Mouse (Mus musculus) intestine, embryonic 14.5 days (tissue): Measurements from ENCODE around the gene Epha1. TPM values are rescaled to one million over a fixed set of nuclear protein-coding genes. Genes with fewer than 3 reads are reported as not detected.

Experiments used
- ATAC-seq: fragments of 200-750 bp; cut with Nextera tagmentation; replicated peaks from 2 replicates; pipeline ENCODE4 v1.8.0; 2017; ENCODE audit warnings: low read depth, moderate number of reproducible peaks, moderate TSS enrichment, moderate library complexity; ENCODE audit not compliant: low FRiP score, low TSS enrichment
- DNase-seq: peaks from one replicate; pipeline ENCODE4 v3.0.0-alpha.2; 2018; ENCODE audit warnings: low spot score
- H3K27ac ChIP-seq: fragments of 300-500 bp; sonication (generic); 2 replicates; pipeline ENCODE4 v1.5.1; 2014; ENCODE audit warnings: low read depth, mild to moderate bottlenecking, control low read depth
- H3K27me3 ChIP-seq: fragments of 300-500 bp; sonication (generic); replicated peaks from 2 replicates; pipeline ENCODE4 v1.6.1; 2014; ENCODE audit warnings: low read length, control low read depth; ENCODE audit not compliant: control insufficient read depth, insufficient read depth
- H3K36me3 ChIP-seq: fragments of 300-500 bp; sonication (generic); 2 replicates; pipeline ENCODE4 v1.6.1; 2014; ENCODE audit warnings: low read length, control low read depth; ENCODE audit not compliant: control insufficient read depth, insufficient read depth
- H3K4me1 ChIP-seq: fragments of 300-500 bp; sonication (generic); replicated peaks from 2 replicates; pipeline ENCODE4 v1.6.1; 2014; ENCODE audit warnings: low read length, control low read depth, mixed read lengths; ENCODE audit not compliant: control insufficient read depth, insufficient read depth
- H3K4me2 ChIP-seq: fragments of 300-500 bp; sonication (generic); 2 replicates; pipeline ENCODE4 v1.6.1; 2014; ENCODE audit warnings: low read length
- H3K4me3 ChIP-seq: fragments of 300-500 bp; sonication (generic); 2 replicates; pipeline ENCODE4 v1.5.1; 2014; ENCODE audit warnings: low read depth, low read length, control low read depth, mixed read lengths
- H3K9ac ChIP-seq: fragments of 300-500 bp; sonication (generic); 2 replicates; pipeline ENCODE4 v1.6.1; 2014; ENCODE audit warnings: mild to moderate bottlenecking, low read length
- H3K9me3 ChIP-seq: fragments of 300-500 bp; sonication (generic); 2 replicates; pipeline ENCODE4 v1.6.1; 2016; ENCODE audit warnings: low read length, control low read depth; ENCODE audit not compliant: control insufficient read depth
- WGBS: fragments of 180-500 bp; shearing (Covaris S2); extraction: QIAGEN DNeasy Blood & Tissue Kit; methylation state at CpG from one replicate; pipeline ENCODE4 v1.1.7; 2014; 5-methylcytosine and 5-hydroxymethylcytosine counted together
- polyA plus RNA-seq: library from polyadenylated mRNA; unstranded; fragments of >200 nt; fragmentation: Nextera tagmentation; extraction: Ambion mirVana; gene quantifications from 2 replicates; pipeline ENCODE4 v1.2.1, GENCODE M21; 2014

Epha1 gene
- polyA plus RNA-seq, 1 experiment from 2014 or later: 2.5 TPM

DNA sequence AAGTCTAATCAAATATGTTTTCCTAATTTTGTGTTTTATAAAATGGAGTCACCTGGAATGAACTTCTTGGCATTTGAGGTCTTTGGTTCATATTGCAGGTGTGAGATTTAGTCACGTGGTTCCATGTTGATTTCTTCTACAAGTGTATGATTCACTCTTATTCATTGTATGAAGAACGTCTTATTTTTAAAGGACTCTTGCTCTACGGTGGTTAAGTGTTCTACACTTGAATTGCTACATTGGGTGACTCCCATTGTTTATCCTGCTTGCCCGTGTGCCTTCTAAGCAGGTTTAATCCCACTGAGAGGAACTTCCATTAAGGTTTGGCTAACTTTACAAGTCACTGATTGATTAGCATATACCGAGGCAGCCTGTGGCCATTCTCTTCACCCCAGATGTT lies 4.2 kb upstream of the Epha1 start:
- 73% methylated on average over 5 of the region's 5 CpGs for WGBS
- H3K9me3 ChIP-seq: no peaks in the 10 kb centered on the region
- DNase-seq: no peak
- H3K4me1 ChIP-seq: peaks cover 13% of the 10 kb centered on the region
- no peak overlapping the region for H3K9ac ChIP-seq
- no peaks in the 10 kb centered on the region for H3K36me3 ChIP-seq
- H3K4me2 ChIP-seq: no peak overlapping the region
- ATAC-seq: no peak
- no peaks in the 10 kb centered on the region for H3K27me3 ChIP-seq
- H3K27ac ChIP-seq: no peak overlapping the region
- H3K4me3 ChIP-seq: no peak overlapping the region

DNA sequence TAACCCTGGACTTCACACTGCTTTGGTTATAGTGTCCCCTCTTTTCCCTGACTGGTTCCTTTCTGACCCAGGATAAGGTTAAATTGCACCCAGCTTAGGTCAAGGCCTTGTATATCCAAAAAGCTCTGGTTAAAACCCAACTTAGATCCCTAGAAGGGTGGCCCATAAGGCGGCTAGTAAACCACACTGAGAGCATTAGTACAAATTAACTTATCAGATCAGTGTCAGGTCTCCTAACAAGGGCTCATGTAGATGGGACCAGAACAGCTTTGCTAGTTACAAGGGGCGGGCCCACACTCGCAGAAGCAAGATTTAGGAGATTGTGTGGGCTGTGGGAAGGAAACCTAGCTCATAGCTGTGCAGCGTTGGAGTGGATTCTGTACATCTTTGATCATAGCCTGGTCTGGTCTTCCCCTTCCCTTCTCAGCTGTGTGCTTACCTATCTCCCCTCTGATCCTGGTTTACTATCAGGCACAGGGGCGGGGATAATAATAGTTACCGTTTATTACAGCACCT lies 3.5 kb upstream of the Epha1 start:
- ATAC-seq: no peak
- H3K4me1 ChIP-seq: peaks cover 10% of the 10 kb centered on the region
- H3K27ac ChIP-seq: no peak overlapping the region
- no peaks in the 10 kb centered on the region for H3K9me3 ChIP-seq
- H3K4me2 ChIP-seq: no peak overlapping the region
- no peak overlapping the region for H3K4me3 ChIP-seq
- DNase-seq: no peak
- no peaks in the 10 kb centered on the region for H3K27me3 ChIP-seq
- H3K9ac ChIP-seq: no peak overlapping the region
- 80% methylated on average over 6 of the region's 6 CpGs for WGBS
- H3K36me3 ChIP-seq: no peaks in the 10 kb centered on the region

DNA sequence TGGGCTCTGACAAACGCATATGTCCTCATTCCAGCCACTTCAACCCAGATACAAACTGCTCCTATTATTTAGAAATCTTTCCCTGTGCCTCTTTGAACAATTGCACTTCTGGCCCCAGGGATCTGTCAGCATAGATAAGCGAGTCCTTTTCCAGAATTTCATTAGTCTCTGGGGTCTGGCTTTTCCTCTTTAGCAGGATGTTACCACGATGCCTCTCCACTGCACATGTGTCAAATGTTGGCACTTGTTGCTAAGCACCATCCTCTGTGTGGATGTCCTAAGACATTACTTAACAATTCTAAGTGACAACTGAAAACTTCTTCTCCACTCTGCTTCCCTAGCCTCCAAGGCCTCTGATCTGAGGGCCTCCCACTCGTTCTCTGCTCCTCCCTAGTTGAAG lies 2.9 kb upstream of the Epha1 start:
- Histone ChIP-seq H3K27ac (no peak overlapping the region), H3K4me3 (no peak overlapping the region), H3K9ac (no peak overlapping the region), H3K4me2 (no peak overlapping the region), H3K27me3 (no peaks in the 10 kb centered on the region), H3K36me3 (no peaks in the 10 kb centered on the region), H3K4me1 (peaks cover 12% of the 10 kb centered on the region; the same call in 1 of the 2 replicates), H3K9me3 (no peaks in the 10 kb centered on the region)
- WGBS: 26% methylated on average over 4 of the region's 4 CpGs
- DNase-seq (no peak), ATAC-seq (no peak)

DNA sequence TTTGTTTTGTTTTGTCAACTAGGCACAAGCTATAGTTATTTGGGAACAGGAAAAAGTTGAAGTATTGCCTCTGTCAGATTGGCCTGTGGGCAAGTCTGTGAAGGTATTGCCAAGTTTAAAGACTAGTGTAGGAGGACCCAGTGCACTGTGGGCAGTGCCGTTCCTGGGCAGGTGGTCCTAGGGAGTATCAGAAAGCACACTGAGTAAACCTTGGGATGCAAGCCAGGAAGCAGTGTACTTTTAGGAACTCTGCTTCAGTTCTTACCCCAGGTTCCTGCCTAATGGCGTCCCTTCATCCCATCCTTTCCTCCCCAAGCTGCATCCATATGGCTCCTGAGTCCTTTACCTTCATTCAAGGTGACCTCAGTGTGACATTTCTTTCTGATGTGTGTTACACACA lies 2.1 kb upstream of the Epha1 start:
- Histone ChIP-seq H3K27me3 (no peaks in the 10 kb centered on the region), H3K36me3 (no peaks in the 10 kb centered on the region), H3K27ac (no peak overlapping the region), H3K4me2 (no peak overlapping the region), H3K9me3 (no peaks in the 10 kb centered on the region), H3K9ac (no peak overlapping the region), H3K4me3 (no peak overlapping the region), H3K4me1 (peaks cover 12% of the 10 kb centered on the region; the same call in 1 of the 2 replicates)
- DNase-seq (no peak), ATAC-seq (no peak)
- WGBS: 90% methylated on average over 2 of the region's 2 CpGs

DNA sequence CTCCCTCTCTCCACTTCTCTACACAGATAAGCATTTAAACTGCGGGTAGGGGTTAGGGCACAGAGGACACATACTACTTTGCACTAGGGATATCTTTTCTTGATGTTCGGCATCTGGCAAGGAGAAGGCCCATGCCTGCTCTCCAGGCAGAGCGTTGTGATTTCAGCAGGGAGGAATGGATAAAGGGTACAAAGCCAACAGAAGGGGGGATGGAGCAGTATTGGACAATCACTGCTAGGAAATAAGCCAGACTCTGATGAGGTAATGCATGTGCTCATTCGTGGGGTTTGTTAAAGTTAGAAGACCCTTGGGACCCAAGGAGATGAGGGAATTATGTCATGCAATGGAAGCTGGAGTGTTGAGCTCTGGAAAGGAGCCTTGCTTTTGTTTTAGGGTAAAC lies 1.6 kb upstream of the Epha1 start:
- Histone ChIP-seq H3K9me3 (no peaks in the 10 kb centered on the region), H3K4me1 (peaks cover 12% of the 10 kb centered on the region; the same call in 1 of the 2 replicates), H3K27me3 (no peaks in the 10 kb centered on the region), H3K36me3 (no peaks in the 10 kb centered on the region), H3K4me2 (no peak overlapping the region), H3K27ac (no peak overlapping the region), H3K9ac (no peak overlapping the region), H3K4me3 (no peak overlapping the region)
- WGBS: 62% methylated on average over 4 of the region's 4 CpGs
- no peak for ATAC-seq
- DNase-seq: no peak

DNA sequence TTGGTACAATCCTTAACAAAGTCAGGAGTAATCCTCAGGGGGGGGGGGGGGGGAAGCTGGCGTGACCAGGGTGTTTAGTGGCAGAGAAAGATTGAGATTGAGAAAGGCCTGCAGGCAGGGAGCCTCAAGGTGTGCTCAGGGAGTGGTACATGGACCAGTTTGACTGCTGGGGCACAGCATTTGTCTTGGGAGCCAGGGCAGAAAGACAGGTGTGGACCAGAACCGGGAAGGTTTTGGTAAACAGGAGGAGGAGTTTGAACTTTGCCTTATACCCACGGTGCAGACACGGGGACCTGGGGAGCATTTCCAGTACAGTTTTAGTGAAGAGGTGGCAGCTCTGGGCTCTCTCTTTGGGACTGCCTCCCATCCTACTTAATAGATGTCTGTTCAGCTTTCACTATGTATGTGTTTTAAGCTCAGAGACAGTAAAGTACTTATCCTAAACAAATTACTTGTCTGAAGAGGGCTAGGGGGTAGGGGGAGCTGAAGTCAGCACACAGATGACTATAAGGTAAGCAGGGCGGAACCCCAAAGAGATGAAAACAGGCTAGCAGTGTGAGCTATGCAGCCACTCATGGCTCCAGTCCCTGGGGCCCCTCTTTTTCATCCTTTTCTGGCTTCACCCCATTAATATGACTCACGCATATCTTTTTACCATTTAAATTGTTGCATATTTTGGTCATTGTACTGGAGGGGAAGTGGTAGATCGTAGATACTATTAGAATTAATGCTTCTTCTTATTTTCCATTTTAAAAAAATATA lies 782 bp upstream of the Epha1 start:
- Histone ChIP-seq H3K9me3 (no peaks in the 10 kb centered on the region), H3K27me3 (no peaks in the 10 kb centered on the region), H3K4me3 (peak overlapping the region; percentile 34; the same call in 1 of the 2 replicates), H3K9ac (no peak overlapping the region), H3K27ac (no peak overlapping the region), H3K4me1 (peaks cover 12% of the 10 kb centered on the region; the same call in 1 of the 2 replicates), H3K4me2 (peak overlapping the region; percentile 60), H3K36me3 (no peaks in the 10 kb centered on the region)
- WGBS: 44% methylated on average over 6 of the region's 7 CpGs
- ATAC-seq (peak; percentile 17; the same call in 1 of the 2 replicates), DNase-seq (no peak)

DNA sequence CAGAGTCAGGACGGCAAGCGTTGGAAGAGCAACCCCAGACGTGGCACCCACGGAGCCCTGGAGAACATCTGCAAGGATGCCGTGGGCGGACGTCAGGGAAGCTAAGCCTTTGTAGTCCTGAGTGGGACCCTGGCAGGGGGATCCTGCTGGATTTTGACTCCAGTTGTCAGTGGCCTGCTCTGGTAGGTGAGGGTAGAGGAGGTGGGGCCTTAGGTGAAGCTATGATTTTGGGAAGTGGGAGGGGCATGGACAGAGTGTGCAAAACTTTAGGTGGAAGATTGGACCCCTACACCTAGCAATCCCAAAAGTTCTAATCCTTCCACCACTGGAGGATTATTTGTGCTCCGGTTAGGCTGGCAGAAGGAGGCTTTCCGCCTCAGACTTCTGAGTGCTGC lies 650 bp downstream of the Epha1 start:
- DNase-seq: no peak

DNA sequence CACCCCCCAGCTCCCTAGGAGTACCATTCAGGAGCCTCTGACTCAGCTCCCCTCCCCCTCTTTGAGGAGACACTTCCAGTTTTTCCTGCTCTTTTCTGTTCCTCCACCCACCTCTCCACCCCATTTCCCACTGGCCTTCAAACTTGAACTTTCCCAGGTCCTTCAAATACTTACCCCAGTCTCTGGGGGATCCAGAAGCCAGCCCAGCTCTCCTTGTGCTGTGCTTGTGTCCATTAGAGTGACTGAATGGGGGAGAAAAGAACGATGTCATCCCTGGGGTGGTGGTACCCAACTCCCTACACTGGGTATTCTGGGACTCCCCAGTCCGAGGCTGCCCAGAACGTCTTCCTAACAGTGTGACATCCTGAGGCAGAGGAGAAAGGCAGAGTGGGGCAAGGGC lies 1.1 kb downstream of the Epha1 start:
- peak overlapping the region; percentile 60 for H3K4me2 ChIP-seq
- no peak overlapping the region for H3K27ac ChIP-seq
- WGBS: 10% methylated on average over 3 of the region's 3 CpGs
- H3K4me1 ChIP-seq: peaks cover 12% of the 10 kb centered on the region; the same call in 1 of the 2 replicates
- no peak overlapping the region for H3K4me3 ChIP-seq
- no peaks in the 10 kb centered on the region for H3K9me3 ChIP-seq
- DNase-seq (no peak), ATAC-seq (peak; percentile 9; the same call in 1 of the 2 replicates)
- H3K36me3 ChIP-seq: no peaks in the 10 kb centered on the region
- no peaks in the 10 kb centered on the region for H3K27me3 ChIP-seq
- no peak overlapping the region for H3K9ac ChIP-seq

More for the DNA sequence above, 650 bp downstream of the Epha1 start:
- no peak overlapping the region for H3K27ac ChIP-seq
- no peaks in the 10 kb centered on the region for H3K27me3 ChIP-seq
- H3K9me3 ChIP-seq: no peaks in the 10 kb centered on the region
- peak; percentile 25 for ATAC-seq
- H3K36me3 ChIP-seq: no peaks in the 10 kb centered on the region
- 25% methylated on average over 9 of the region's 9 CpGs for WGBS
- peak overlapping the region; percentile 60 for H3K4me2 ChIP-seq
- peaks cover 12% of the 10 kb centered on the region; the same call in 1 of the 2 replicates for H3K4me1 ChIP-seq
- H3K9ac ChIP-seq: peak overlapping the region; percentile 22; the same call in 1 of the 2 replicates
- H3K4me3 ChIP-seq: peak overlapping the region; percentile 34
